Mouse (Mus musculus): ENCODE results near the gene Pex10.
"Not testable (repeated sequence)": the region's sequence is repeated elsewhere in the genome, so short reads cannot be mapped to it uniquely, and the experiment has no call there.

Gene Pex10

GRCm38 (mm10) chr4:155063895-155064294 is 2.9 kb upstream of the Pex10 start:
- DNase-seq (ENCODE audit: low read depth, low spot score) = no peak

GRCm38 (mm10) chr4:155064474-155064873 is 2.3 kb upstream of the Pex10 start:
- DNase-seq (ENCODE audit: low read depth, low spot score) = no peak

- peak; percentile 89 for DNase-seq (ENCODE audit: low read depth, low spot score)
These were observed 614 bp upstream of the Pex10 start for GRCm38 (mm10) chr4:155065970-155066833.

- DNase-seq (ENCODE audit: low read depth, low spot score) = no peak
These were observed 1.6 kb downstream of the Pex10 start for GRCm38 (mm10) chr4:155068357-155068972.

GRCm38 (mm10) chr4:155069191-155069590 is 2.4 kb downstream of the Pex10 start:
- DNase-seq (ENCODE audit: low read depth, low spot score) = no peak

GRCm38 (mm10) chr4:155070199-155070598 is 3.4 kb downstream of the Pex10 start:
- DNase-seq (ENCODE audit: low read depth, low spot score) = no peak

- DNase-seq (ENCODE audit: low read depth, low spot score) = no peak
These were observed 4.1 kb downstream of the Pex10 start for GRCm38 (mm10) chr4:155070921-155071320.

GRCm38 (mm10) chr4:155074418-155074817 is 7.6 kb downstream of the Pex10 start:
- DNase-seq (ENCODE audit: low read depth, low spot score) = no peak

- no peak for DNase-seq (ENCODE audit: low read depth, low spot score)
These were observed 8.3 kb downstream of the Pex10 start for GRCm38 (mm10) chr4:155075137-155075536.

- DNase-seq (ENCODE audit: low read depth, low spot score) = no peak
These were observed 9.0 kb downstream of the Pex10 start for GRCm38 (mm10) chr4:155075813-155076212.

GRCm38 (mm10) chr4:155076677-155077076 is 9.9 kb downstream of the Pex10 start:
- DNase-seq (ENCODE audit: low read depth, low spot score) = no peak

GRCm38 (mm10) chr4:155078808-155079207 is 12.0 kb downstream of the Pex10 start:
- not testable (repeated sequence) for DNase-seq (ENCODE audit: low read depth, low spot score)

- DNase-seq (ENCODE audit: low read depth, low spot score) = no peak
These were observed 12.8 kb downstream of the Pex10 start for GRCm38 (mm10) chr4:155079666-155080065.

- no peak for DNase-seq (ENCODE audit: low read depth, low spot score)
These were observed 16.7 kb downstream of the Pex10 start for GRCm38 (mm10) chr4:155083553-155083952.

- no peak for DNase-seq (ENCODE audit: low read depth, low spot score)
These were observed 17.5 kb downstream of the Pex10 start for GRCm38 (mm10) chr4:155084351-155084750.

GRCm38 (mm10) chr4:155085206-155086107 is 18.6 kb downstream of the Pex10 start:
- DNase-seq (ENCODE audit: low read depth, low spot score) = no peak

GRCm38 (mm10) chr4:155086108-155087024 is 19.6 kb downstream of the Pex10 start, which contains the start of the genes Rer1 and Morn1:
TSS of gene Rer1 (minus strand) at chr4:155086382.
TSS of gene Morn1 (plus strand) at chr4:155086577.
- peak; percentile 98 for DNase-seq (ENCODE audit: low read depth, low spot score)

- no peak for DNase-seq (ENCODE audit: low read depth, low spot score)
These were observed 22.4 kb downstream of the Pex10 start for GRCm38 (mm10) chr4:155089241-155089640.

GRCm38 (mm10) chr4:155090147-155090546 is 23.3 kb downstream of the Pex10 start:
- no peak for DNase-seq (ENCODE audit: low read depth, low spot score)

- no peak for DNase-seq (ENCODE audit: low read depth, low spot score)
These were observed 24.1 kb downstream of the Pex10 start for GRCm38 (mm10) chr4:155090688-155091449.
